Mouse (Mus musculus) brain, embryonic 14.5 days (tissue): ENCODE measurements around the gene Msx1. TPM values are rescaled to one million over a fixed set of nuclear protein-coding genes. Genes with fewer than 3 reads are reported as not detected.

ENCODE experiments used
- DNase-seq: peaks from one replicate; pipeline ENCODE4 v3.0.0-alpha.2; 2011; ENCODE audit warnings: low read depth
- CTCF ChIP-seq: fragments of 200-500 bp; IDR thresholded peaks from 2 replicates; pipeline ENCODE4 v1.5.1; 2012; ENCODE audit warnings: inconsistent platforms, mild to moderate bottlenecking, moderate library complexity, borderline replicate concordance; ENCODE audit not compliant: insufficient read depth, insufficient read length; ENCODE audit errors: extremely low read depth
- POLR2A ChIP-seq: fragments of 200-500 bp; IDR thresholded peaks from 2 replicates; pipeline ENCODE4 v1.6.1; 2012; ENCODE audit warnings: mild to moderate bottlenecking, inconsistent platforms, borderline replicate concordance; ENCODE audit not compliant: poor library complexity, insufficient read depth, insufficient read length, severe bottlenecking; ENCODE audit errors: extremely low read depth
- polyA plus RNA-seq: library from polyadenylated mRNA; depleted of rRNA; stranded (reverse); fragments of >200 nt; gene quantifications from 2 replicates; pipeline ENCODE4 v1.2.3, GENCODE M21; 2012; rRNA removed

Msx1 gene
- polyA plus RNA-seq, 1 experiment = 17.0 TPM

GRCm38 (mm10) chr5:37775681-37776080 lies 48.7 kb downstream of the Msx1 start:
- DNase-seq = peak; percentile 35
- TF ChIP-seq POLR2A (no peak), CTCF (peak; percentile 35; the same call in 1 of the 2 replicates)

GRCm38 (mm10) chr5:37774011-37774410 lies 50.4 kb downstream of the Msx1 start:
- no peak for DNase-seq

GRCm38 (mm10) chr5:37770870-37771269 lies 53.5 kb downstream of the Msx1 start:
- TF ChIP-seq CTCF (no peak), POLR2A (no peak)
- no peak for DNase-seq

More at GRCm38 (mm10) chr5:37774011-37774410, 50.4 kb downstream of the Msx1 start:
- TF ChIP-seq POLR2A (no peak), CTCF (no peak)

Other genes with a start within 250 kb of the Msx1 start
- gene Stk32b, start 107.4 kb downstream of the Msx1 start, polyA plus RNA-seq = 52.1 and 66.6 TPM in 2 replicates
- gene Cytl1, start 89.1 kb downstream of the Msx1 start, polyA plus RNA-seq = 0.45 and 0.74 TPM in 2 replicates
- gene Stx18, start 214.2 kb upstream of the Msx1 start, polyA plus RNA-seq = 25.6 and 28.0 TPM in 2 replicates